Mouse (Mus musculus) liver, embryonic 14.5 days (tissue): ENCODE data around the gene Pla2g2d. TPM values are rescaled to one million over a fixed set of nuclear protein-coding genes. Genes with fewer than 3 reads are reported as not detected.

Experiments used
- ATAC-seq: fragments of 200-750 bp; cut with Nextera tagmentation; 2 replicates; pipeline ENCODE4 v1.8.0; 2017; ENCODE audit warnings: moderate number of reproducible peaks, mild to moderate bottlenecking, moderate library complexity; ENCODE audit not compliant: insufficient read depth
- DNase-seq, 3 experiments: peaks; one replicate each; pipeline ENCODE4 v3.0.0-alpha.2; 2012 to 2013; ENCODE audit warnings: low read depth in 3 of 3, low spot score in 3 of 3
- H3K27ac ChIP-seq: fragments of 300-500 bp; sonication (generic); 2 replicates; pipeline ENCODE4 v1.5.1; 2014; ENCODE audit warnings: moderate library complexity, mild to moderate bottlenecking, control low read depth, inconsistent platforms
- H3K27me3 ChIP-seq: fragments of 300-500 bp; sonication (generic); 2 replicates; pipeline ENCODE4 v1.6.1; 2014; ENCODE audit warnings: mild to moderate bottlenecking, low read length, moderate library complexity; ENCODE audit not compliant: control insufficient read depth, insufficient read depth
- H3K36me3 ChIP-seq: fragments of 300-500 bp; sonication (generic); replicated peaks from 2 replicates; pipeline ENCODE4 v1.6.1; 2014; ENCODE audit warnings: low read depth; ENCODE audit not compliant: control insufficient read depth, insufficient read depth
- H3K4me1 ChIP-seq, 2 experiments: fragments of 200-500 bp in 1 of 2; fragments of 300-500 bp in 1 of 2; sonication (generic) in 1 of 2; replicated peaks; 2 replicates each; pipeline ENCODE4 v1.6.1; 2012 to 2014; ENCODE audit warnings: antibody characterized with exemption in 1 of 2, inconsistent platforms in 1 of 2, low read length in 1 of 2; ENCODE audit not compliant: control insufficient read depth in 2 of 2, insufficient read depth in 2 of 2
- H3K4me2 ChIP-seq: fragments of 300-500 bp; sonication (generic); 2 replicates; pipeline ENCODE4 v1.6.1; 2014; ENCODE audit warnings: low read depth, mild to moderate bottlenecking, control low read depth, moderate library complexity
- H3K4me3 ChIP-seq, 2 experiments: fragments of 200-500 bp in 1 of 2; fragments of 300-500 bp in 1 of 2; sonication (generic) in 1 of 2; 2 replicates each; pipeline ENCODE4 v1.5.1; 2012 to 2014; ENCODE audit warnings: low read depth in 2 of 2, low read length in 2 of 2, mild to moderate bottlenecking in 2 of 2, control low read depth in 1 of 2, inconsistent platforms in 1 of 2, moderate library complexity in 1 of 2; ENCODE audit not compliant: insufficient read depth in 1 of 2
- H3K9ac ChIP-seq: fragments of 300-500 bp; sonication (generic); replicated peaks from 2 replicates; pipeline ENCODE4 v1.6.1; 2014; ENCODE audit warnings: mild to moderate bottlenecking, control low read depth, moderate library complexity
- H3K9me3 ChIP-seq: fragments of 300-500 bp; sonication (generic); 2 replicates; pipeline ENCODE4 v1.6.1; 2016; ENCODE audit warnings: low read length, mixed read lengths; ENCODE audit not compliant: control insufficient read depth
- CTCF ChIP-seq: IDR thresholded peaks from 2 replicates; pipeline ENCODE4 v1.5.1; 2016; ENCODE audit warnings: antibody characterized with exemption, low read depth, control low read depth
- EP300 ChIP-seq: IDR thresholded peaks from 2 replicates; pipeline ENCODE4 v1.6.1; 2016; ENCODE audit warnings: antibody characterized with exemption, low read depth
- WGBS: fragments of 180-500 bp; shearing (Covaris S2); extraction: QIAGEN DNeasy Blood & Tissue Kit; methylation state at CpG from one replicate; pipeline ENCODE4 v1.1.7; 2014; ENCODE audit not compliant: insufficient replicate concordance; 5-methylcytosine and 5-hydroxymethylcytosine counted together
- polyA plus RNA-seq, 2 experiments: library from polyadenylated mRNA; depleted of rRNA in 1 of 2; stranded (reverse) in 1 of 2; unstranded in 1 of 2; fragments of >200 nt; fragmentation: Nextera tagmentation in 1 of 2; extraction: Ambion mirVana in 1 of 2; gene quantifications; 2 replicates each; pipeline versions ENCODE4 v1.2.1 to v1.2.3; 2012 to 2014

The Pla2g2d gene
- polyA plus RNA-seq, 2 experiments = not detected

GRCm38 (mm10) chr4:138827147-138827546 lies 51.6 kb downstream of the Pla2g2d start:
- no peak overlapping the region for H3K4me2 ChIP-seq
- H3K9ac ChIP-seq = no peak overlapping the region
- WGBS = 19% methylated on average over 11 of the region's 11 CpGs
- no peaks in the 10 kb centered on the region; the same call in 1 of the 2 replicates for H3K27me3 ChIP-seq
- ATAC-seq (no peak), DNase-seq (no peak)
- no peaks in the 10 kb centered on the region for H3K9me3 ChIP-seq
- H3K36me3 ChIP-seq = no peaks in the 10 kb centered on the region
- no peak overlapping the region for H3K27ac ChIP-seq
- no peak for TF ChIP-seq EP300
- no peak for TF ChIP-seq CTCF
- H3K4me3 ChIP-seq = no peak overlapping the region
- no peaks in the 10 kb centered on the region for H3K4me1 ChIP-seq

Other genes starting within 250 kb of the Pla2g2d start
- not detected in 2 replicates for gene Vwa5b1, start 139.9 kb upstream of the Pla2g2d start, polyA plus RNA-seq (2012; rRNA removed)
- gene Vwa5b1, start 139.9 kb upstream of the Pla2g2d start, polyA plus RNA-seq (2014; fragmentation: Nextera tagmentation; extraction: Ambion mirVana) = not detected in 2 replicates
- gene Pla2g2c, start 50.9 kb upstream of the Pla2g2d start, polyA plus RNA-seq (2012; rRNA removed) = 0.01 TPM in 1 of 2 replicates, not detected in the other
- gene Pla2g2c, start 50.9 kb upstream of the Pla2g2d start, polyA plus RNA-seq (2014; fragmentation: Nextera tagmentation; extraction: Ambion mirVana) = not detected in 2 replicates
- gene Ubxn10, start 38.6 kb upstream of the Pla2g2d start, polyA plus RNA-seq (2012; rRNA removed) = 0.04 and 0.06 TPM in 2 replicates
- gene Ubxn10, start 38.6 kb upstream of the Pla2g2d start, polyA plus RNA-seq (2014; fragmentation: Nextera tagmentation; extraction: Ambion mirVana) = 0.09 and 0.11 TPM in 2 replicates
- 0.02 TPM in 2 replicates for gene Pla2g2f, start 18.1 kb upstream of the Pla2g2d start, polyA plus RNA-seq (2012; rRNA removed)
- gene Pla2g2f, start 18.1 kb upstream of the Pla2g2d start, polyA plus RNA-seq (2014; fragmentation: Nextera tagmentation; extraction: Ambion mirVana) = not detected in 2 replicates
- not detected in 2 replicates for gene Pla2g5, start 87.7 kb downstream of the Pla2g2d start, polyA plus RNA-seq (2012; rRNA removed)
- gene Pla2g5, start 87.7 kb downstream of the Pla2g2d start, polyA plus RNA-seq (2014; fragmentation: Nextera tagmentation; extraction: Ambion mirVana) = not detected in 2 replicates
- gene Gm13030, start 98.2 kb downstream of the Pla2g2d start, polyA plus RNA-seq (2012; rRNA removed) = not detected in 2 replicates
- not detected in 2 replicates for gene Gm13030, start 98.2 kb downstream of the Pla2g2d start, polyA plus RNA-seq (2014; fragmentation: Nextera tagmentation; extraction: Ambion mirVana)
- gene Pla2g2e, start 102.2 kb downstream of the Pla2g2d start, polyA plus RNA-seq (2012; rRNA removed) = not detected in 2 replicates
- gene Pla2g2e, start 102.2 kb downstream of the Pla2g2d start, polyA plus RNA-seq (2014; fragmentation: Nextera tagmentation; extraction: Ambion mirVana) = not detected in 2 replicates
- gene Otud3, start 138.2 kb downstream of the Pla2g2d start, polyA plus RNA-seq (2012; rRNA removed) = 1.1 and 1.5 TPM in 2 replicates
- gene Otud3, start 138.2 kb downstream of the Pla2g2d start, polyA plus RNA-seq (2014; fragmentation: Nextera tagmentation; extraction: Ambion mirVana) = 0.75 and 0.94 TPM in 2 replicates
- 0.13 and 0.21 TPM in 2 replicates for gene Rnf186, start 191.4 kb downstream of the Pla2g2d start, polyA plus RNA-seq (2012; rRNA removed)
- gene Rnf186, start 191.4 kb downstream of the Pla2g2d start, polyA plus RNA-seq (2014; fragmentation: Nextera tagmentation; extraction: Ambion mirVana) = 0.18 and 0.25 TPM in 2 replicates
- gene Tmco4, start 197.2 kb downstream of the Pla2g2d start, polyA plus RNA-seq (2012; rRNA removed) = 2.1 TPM in 2 replicates
- 1.2 and 2.7 TPM in 2 replicates for gene Tmco4, start 197.2 kb downstream of the Pla2g2d start, polyA plus RNA-seq (2014; fragmentation: Nextera tagmentation; extraction: Ambion mirVana)